Mouse (Mus musculus) frontal cortex, postnatal 14 days (tissue): ENCODE data around the gene Cc2d2b.

Source experiments
- DNase-seq, 2 experiments: peaks; one replicate each; pipeline ENCODE4 v3.0.0; 2022; ENCODE audit warnings: low spot score in 2 of 2

The Cc2d2b gene

GRCm38 (mm10) chr19:40748559-40748958 lies at the start of gene Cc2d2b:
TSS of gene Cc2d2b (plus strand) at chr19:40748753.
- DNase-seq = no peak

- DNase-seq = no peak
Measured at GRCm38 (mm10) chr19:40699816-40700215, 48.7 kb upstream of the Cc2d2b start.

GRCm38 (mm10) chr19:40702406-40702805 lies 46.1 kb upstream of the Cc2d2b start:
- DNase-seq = peak in 1 of 2 experiments; percentile 31

- no peak for DNase-seq
Measured at GRCm38 (mm10) chr19:40712889-40713628, 35.5 kb upstream of the Cc2d2b start.

- DNase-seq = no peak
Measured at GRCm38 (mm10) chr19:40714700-40715099, 33.9 kb upstream of the Cc2d2b start.

GRCm38 (mm10) chr19:40716981-40717380 lies 31.6 kb upstream of the Cc2d2b start:
- no peak for DNase-seq

GRCm38 (mm10) chr19:40719439-40720105 lies 29.0 kb upstream of the Cc2d2b start:
- no peak for DNase-seq

GRCm38 (mm10) chr19:40720381-40720780 lies 28.2 kb upstream of the Cc2d2b start:
- DNase-seq = no peak

- peak in 1 of 2 experiments; percentile 50 for DNase-seq
Measured at GRCm38 (mm10) chr19:40722137-40723038, 26.2 kb upstream of the Cc2d2b start.

GRCm38 (mm10) chr19:40723516-40723915 lies 25.0 kb upstream of the Cc2d2b start:
- no peak for DNase-seq

GRCm38 (mm10) chr19:40726148-40726547 lies 22.4 kb upstream of the Cc2d2b start:
- DNase-seq = no peak

GRCm38 (mm10) chr19:40726614-40727013 lies 21.9 kb upstream of the Cc2d2b start:
- no peak for DNase-seq

- DNase-seq = no peak
Measured at GRCm38 (mm10) chr19:40728213-40728612, 20.3 kb upstream of the Cc2d2b start.

- no peak for DNase-seq
Measured at GRCm38 (mm10) chr19:40728732-40729420, 19.7 kb upstream of the Cc2d2b start.

- DNase-seq = no peak
Measured at GRCm38 (mm10) chr19:40733409-40733808, 15.1 kb upstream of the Cc2d2b start.

GRCm38 (mm10) chr19:40733849-40734248 lies 14.7 kb upstream of the Cc2d2b start:
- DNase-seq = no peak

- peak; percentile 72 to 80 for DNase-seq
Measured at GRCm38 (mm10) chr19:40736680-40737512, 11.7 kb upstream of the Cc2d2b start.

- DNase-seq = no peak
Measured at GRCm38 (mm10) chr19:40737613-40738012, 10.9 kb upstream of the Cc2d2b start.

- DNase-seq = no peak
Measured at GRCm38 (mm10) chr19:40738683-40739324, 9.7 kb upstream of the Cc2d2b start.

- DNase-seq = no peak
Measured at GRCm38 (mm10) chr19:40746603-40747002, 1.9 kb upstream of the Cc2d2b start.
